Mouse (Mus musculus) CH12.LX (cell line): ENCODE measurements around the gene Slc39a2. TPM values are rescaled to one million over a fixed set of nuclear protein-coding genes. Genes with fewer than 3 reads are reported as not detected.

ENCODE experiments used
- DNase-seq: peaks from one replicate; pipeline ENCODE4 v3.0.0-alpha.2; 2013; ENCODE audit errors: extremely low read depth
- H3K27ac ChIP-seq: 2 replicates; pipeline ENCODE4 v1.5.1; 2012; ENCODE audit warnings: low read depth, mild to moderate bottlenecking, control low read depth, moderate library complexity; ENCODE audit not compliant: insufficient read depth
- H3K27me3 ChIP-seq: replicated peaks from 2 replicates; pipeline ENCODE3; 2012; ENCODE audit warnings: inconsistent platforms
- H3K36me3 ChIP-seq, 2 experiments: replicated peaks in 1 of 2; 2 replicates each; pipeline versions ENCODE3 to v1.6.1; 2012; ENCODE audit warnings: inconsistent platforms in 1 of 2, low read length in 1 of 2, mild to moderate bottlenecking in 1 of 2, mixed read lengths in 1 of 2, moderate library complexity in 1 of 2; ENCODE audit not compliant: control insufficient read depth in 1 of 2, insufficient read depth in 1 of 2
- H3K4me1 ChIP-seq, 2 experiments: 2 replicates each; pipeline ENCODE4 v1.6.1; 2012; ENCODE audit warnings: inconsistent platforms in 1 of 2, moderate library complexity in 1 of 2; ENCODE audit not compliant: insufficient read depth in 2 of 2, control insufficient read depth in 1 of 2
- H3K4me2 ChIP-seq: 2 replicates; pipeline ENCODE4 v1.6.1; 2012; ENCODE audit warnings: low read depth, mild to moderate bottlenecking, control low read depth; ENCODE audit not compliant: poor library complexity, insufficient read depth, severe bottlenecking
- H3K4me3 ChIP-seq, 3 experiments: fragments of 150-350 bp in 1 of 3; sonication (generic) in 1 of 3; replicated peaks in 1 of 3; 2 replicates each; pipeline versions ENCODE3 to v1.5.1; 2011 to 2012; ENCODE audit warnings: low read depth in 2 of 3, low read length in 2 of 3, mild to moderate bottlenecking in 2 of 3, moderate library complexity in 2 of 3, control low read depth in 1 of 3, improper control_type of control experiment in 1 of 3, inconsistent platforms in 1 of 3, mixed read lengths in 1 of 3; ENCODE audit not compliant: poor library complexity in 1 of 3
- H3K79me2 ChIP-seq: replicated peaks from 2 replicates; pipeline ENCODE4 v1.6.1; 2012; ENCODE audit warnings: mild to moderate bottlenecking, moderate library complexity; ENCODE audit not compliant: control insufficient read depth, poor library complexity, insufficient read depth, severe bottlenecking; ENCODE audit errors: extremely low read depth
- H3K9ac ChIP-seq: 2 replicates; pipeline ENCODE4 v1.6.1; 2012; ENCODE audit warnings: low read depth, mild to moderate bottlenecking, control low read depth, moderate library complexity; ENCODE audit not compliant: insufficient read depth
- H3K9me3 ChIP-seq: replicated peaks from 2 replicates; pipeline ENCODE3; 2012; ENCODE audit warnings: low read length, inconsistent platforms, mixed read lengths
- BHLHE40 ChIP-seq: IDR thresholded peaks from 2 replicates; pipeline ENCODE4 v1.6.1; 2011; ENCODE audit warnings: mild to moderate bottlenecking, low read depth, low read length, improper control_type of control experiment
- CTCF ChIP-seq, 2 experiments: IDR thresholded peaks in 1 of 2; conservative IDR thresholded peaks in 1 of 2; 2 replicates each; pipeline ENCODE4 v1.5.1; 2011 to 2012; ENCODE audit warnings: low read depth in 2 of 2, low read length in 2 of 2, improper control_type of control experiment in 1 of 2, inconsistent platforms in 1 of 2, mild to moderate bottlenecking in 1 of 2, moderate library complexity in 1 of 2
- E2F4 ChIP-seq: IDR thresholded peaks from 2 replicates; pipeline ENCODE4 v1.6.1; 2011; ENCODE audit warnings: low read depth, low read length, improper control_type of control experiment; ENCODE audit not compliant: insufficient replicate concordance
- ELF1 ChIP-seq: IDR thresholded peaks from 2 replicates; pipeline ENCODE4 v1.6.1; 2014; ENCODE audit warnings: low read depth, mild to moderate bottlenecking, inconsistent platforms, low read length, improper control_type of control experiment
- ETS1 ChIP-seq: conservative IDR thresholded peaks from 2 replicates; pipeline ENCODE4 v1.6.1; 2012; ENCODE audit warnings: low read depth, mild to moderate bottlenecking, inconsistent platforms, low read length, improper control_type of control experiment, moderate library complexity
- GABPA ChIP-seq: IDR thresholded peaks from 2 replicates; pipeline ENCODE4 v1.6.1; 2012; ENCODE audit warnings: low read depth, low read length, improper control_type of control experiment, inconsistent platforms; ENCODE audit not compliant: insufficient replicate concordance
- HCFC1 ChIP-seq: IDR thresholded peaks from 2 replicates; pipeline ENCODE4 v1.6.1; 2012; ENCODE audit warnings: low read depth, mild to moderate bottlenecking, inconsistent platforms, low read length, improper control_type of control experiment
- IRF4 ChIP-seq: IDR thresholded peaks from 2 replicates; pipeline ENCODE4 v1.6.1; 2014; ENCODE audit warnings: low read depth, mild to moderate bottlenecking, inconsistent platforms, low read length, improper control_type of control experiment
- JUND ChIP-seq: conservative IDR thresholded peaks from 2 replicates; pipeline ENCODE4 v1.6.1; 2011; ENCODE audit warnings: low read depth, low read length, improper control_type of control experiment
- MAFK ChIP-seq: IDR thresholded peaks from 2 replicates; pipeline ENCODE4 v1.6.1; 2011; ENCODE audit warnings: low read length, improper control_type of control experiment; ENCODE audit not compliant: insufficient replicate concordance
- MAX ChIP-seq: IDR thresholded peaks from 2 replicates; pipeline ENCODE4 v1.6.1; 2011; ENCODE audit warnings: low read length, improper control_type of control experiment
- NELFE ChIP-seq: IDR thresholded peaks from 2 replicates; pipeline ENCODE4 v1.6.1; 2011; ENCODE audit warnings: low read depth, low read length, improper control_type of control experiment
- PAX5 ChIP-seq: IDR thresholded peaks from 2 replicates; pipeline ENCODE4 v1.6.1; 2012; ENCODE audit warnings: low read length, inconsistent platforms, mixed read lengths
- SMC3 ChIP-seq: IDR thresholded peaks from 2 replicates; pipeline ENCODE4 v1.6.1; 2011; ENCODE audit warnings: low read depth, low read length, improper control_type of control experiment
- TBP ChIP-seq: conservative IDR thresholded peaks from 2 replicates; pipeline ENCODE4 v1.6.1; 2011; ENCODE audit warnings: low read depth, low read length, improper control_type of control experiment
- UBTF ChIP-seq: IDR thresholded peaks from 2 replicates; pipeline ENCODE4 v1.6.1; 2012; ENCODE audit warnings: low read depth, mild to moderate bottlenecking, inconsistent platforms, low read length, improper control_type of control experiment, moderate library complexity
- USF1 ChIP-seq: IDR thresholded peaks from 2 replicates; pipeline ENCODE4 v1.6.1; 2014; ENCODE audit warnings: low read depth, mild to moderate bottlenecking, inconsistent platforms, low read length, improper control_type of control experiment
- ZC3H11A ChIP-seq: IDR thresholded peaks from 2 replicates; pipeline ENCODE4 v1.6.1; 2012; ENCODE audit warnings: low read depth, mild to moderate bottlenecking, inconsistent platforms, low read length, improper control_type of control experiment
- dilution Hi-C: fragments of 300-500 bp; cut with MboI; formaldehyde crosslinking; loops from 2 replicates; pipeline ENCODE4 v1.14.3; 2020; ENCODE audit warnings: low sequenced_read_pairs; ENCODE audit not compliant: extremely low pct_unique_long_range_greater_than_20kb, extremely low pct_ligation_motif_present
- in situ Hi-C: fragments of 300-500 bp; cut with MboI; formaldehyde crosslinking; loops from 3 replicates; pipeline ENCODE4 v1.14.3; 2019; ENCODE audit warnings: low sequenced_read_pairs, low pct_ligation_motif_present, low pct_unique_long_range_greater_than_20kb, mixed read lengths
- polyA plus RNA-seq: library from polyadenylated mRNA; unstranded; fragments of >175 nt; gene quantifications from 2 replicates; pipeline ENCODE4 v1.2.1, GENCODE M21; 2012; ENCODE audit warnings: low read depth; ENCODE audit not compliant: insufficient read length
- total RNA-seq, 2 experiments: library from RNA; depleted of rRNA; stranded (reverse); fragments of 300-350 nt in 1 of 2; fragments of >200 nt in 1 of 2; gene quantifications; 2 replicates each; pipeline ENCODE4 v1.2.3; 2012 to 2014

Gene Slc39a2
- total and polyA plus RNA-seq, 3 experiments: 0.20 to 0.49 (median 0.42) TPM

DNA sequence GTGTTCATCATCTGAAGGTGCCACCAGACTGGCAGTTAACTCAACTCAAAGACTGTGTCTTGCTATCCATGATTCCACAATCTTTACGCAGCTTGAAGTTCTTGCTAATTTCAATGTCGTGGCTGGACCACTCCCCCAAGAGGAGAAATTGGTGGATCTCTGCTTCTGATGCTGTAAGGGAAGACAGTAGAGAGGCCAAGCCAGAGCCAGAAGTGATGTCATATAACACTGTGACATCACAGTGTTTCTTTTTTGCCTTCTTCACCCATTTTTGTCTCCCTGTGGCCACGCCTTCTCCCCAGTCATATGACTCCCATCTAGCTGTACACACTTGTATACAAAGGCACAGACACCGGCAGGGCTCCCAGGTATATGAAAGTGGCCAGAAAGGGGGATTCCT lies 25.4 kb downstream of the Slc39a2 start, which contains the start of gene Tppp2:
Gene Tppp2 (plus strand): TSS at position 301 of the 400 bp plus-strand sequence.
- Histone ChIP-seq H3K79me2 (no peaks in the 10 kb centered on the region), H3K4me3 (no peak within 1 kb of the TSS), H3K27me3 (peaks cover 2% of the 10 kb centered on the region), H3K4me2 (no peak within 1 kb of the TSS), H3K9me3 (no peaks in the 10 kb centered on the region), H3K9ac (no peak within 1 kb of the TSS), H3K27ac (no peak within 1 kb of the TSS), H3K36me3 (no peaks in the 10 kb centered on the region), H3K4me1 (peaks cover 9 to 22% of the 10 kb centered on the region in 2 experiments)
- no peak for DNase-seq
- dilution Hi-C loops (no loop called here), in situ Hi-C loops (loop anchor here (25.0 kb wide), 1 partner anchor 419 kb away; the partner anchor contains the start of gene Sall2)
- TF ChIP-seq TBP (no peak), NELFE (no peak), GABPA (no peak), JUND (no peak), ZC3H11A (no peak), USF1 (no peak), BHLHE40 (no peak), E2F4 (no peak), SMC3 (no peak), PAX5 (no peak), ETS1 (no peak), IRF4 (no peak), MAFK (no peak), HCFC1 (no peak), CTCF (conservative IDR thresholded peaks at IDR 0.05 in 1 of 2, IDR thresholded peaks at IDR 0.05 in 1 of 2; ENCODE audit: low read depth in 2 of 2, low read length in 2 of 2) (no peak), ELF1 (no peak), UBTF (no peak), MAX (no peak)

DNA sequence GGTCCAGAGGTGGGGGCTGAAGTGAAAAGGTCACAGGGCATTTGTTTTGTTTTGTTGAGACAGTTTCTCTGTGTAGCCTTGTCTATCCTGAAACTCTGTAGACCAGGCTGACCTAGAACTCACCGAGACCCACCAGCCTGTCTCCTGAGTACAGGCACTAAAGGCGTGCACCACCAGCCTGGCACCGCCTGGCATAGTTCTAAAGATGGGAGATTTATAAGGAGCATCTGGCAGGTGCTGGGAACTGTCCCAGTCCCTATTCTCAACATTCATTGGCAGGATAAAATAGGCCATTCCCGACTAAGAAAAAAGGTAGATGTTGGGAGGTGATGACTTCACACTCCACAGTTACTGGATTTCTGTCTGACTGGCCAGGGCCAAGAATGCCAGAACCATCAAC lies 26.3 kb downstream of the Slc39a2 start:
- Histone ChIP-seq H3K36me3 (no peaks in the 10 kb centered on the region), H3K9ac (no peak overlapping the region), H3K4me2 (no peak overlapping the region), H3K79me2 (no peaks in the 10 kb centered on the region), H3K27me3 (peaks cover 2% of the 10 kb centered on the region), H3K4me1 (peaks cover 9 to 27% of the 10 kb centered on the region in 2 experiments), H3K4me3 (no peak overlapping the region), H3K9me3 (no peaks in the 10 kb centered on the region), H3K27ac (no peak overlapping the region)
- dilution Hi-C loops (no loop called here), in situ Hi-C loops (loop anchor here (25.0 kb wide), 1 partner anchor 418 kb away; the partner anchor contains the start of gene Sall2)
- no peak for TF ChIP-seq GABPA
- no peak for DNase-seq
